Mouse (Mus musculus) urinary bladder, postnatal 25 days (tissue): ENCODE measurements around the gene Crlf1.

Experiments
- DNase-seq: peaks from one replicate; pipeline ENCODE4 v3.0.0; 2022; ENCODE audit warnings: low spot score

Crlf1 gene

DNA sequence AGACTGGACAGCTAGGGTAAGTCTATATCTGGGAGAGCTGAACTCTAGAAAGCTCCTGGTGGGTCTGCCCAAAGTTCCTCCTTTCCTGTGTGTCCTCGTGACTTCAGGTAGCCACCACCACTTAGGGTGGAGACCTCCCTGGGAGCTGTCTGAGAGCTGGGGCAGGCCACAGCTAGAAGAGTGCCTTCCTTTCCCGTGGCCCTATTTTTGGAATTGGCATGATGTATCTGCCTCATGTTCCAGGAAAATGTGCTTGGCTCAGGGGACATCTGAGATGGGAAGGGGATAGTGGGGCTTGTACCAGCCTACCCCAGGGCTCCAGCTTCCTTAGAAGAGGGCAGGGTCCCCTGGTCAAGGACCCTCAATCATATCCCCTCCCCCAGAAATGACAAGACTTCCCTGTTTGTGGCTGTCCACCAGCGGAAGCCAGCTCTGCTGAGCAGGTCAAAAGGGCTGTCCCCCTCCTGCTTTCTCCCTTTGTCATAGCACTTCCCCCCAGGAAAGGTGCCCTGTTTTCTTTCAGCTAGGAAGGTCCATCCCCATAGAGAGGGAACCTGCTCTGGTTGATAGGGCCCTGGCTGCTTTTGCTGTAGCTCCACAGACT, 58.7 kb downstream of the Crlf1 start:
- DNase-seq, result no peak

DNA sequence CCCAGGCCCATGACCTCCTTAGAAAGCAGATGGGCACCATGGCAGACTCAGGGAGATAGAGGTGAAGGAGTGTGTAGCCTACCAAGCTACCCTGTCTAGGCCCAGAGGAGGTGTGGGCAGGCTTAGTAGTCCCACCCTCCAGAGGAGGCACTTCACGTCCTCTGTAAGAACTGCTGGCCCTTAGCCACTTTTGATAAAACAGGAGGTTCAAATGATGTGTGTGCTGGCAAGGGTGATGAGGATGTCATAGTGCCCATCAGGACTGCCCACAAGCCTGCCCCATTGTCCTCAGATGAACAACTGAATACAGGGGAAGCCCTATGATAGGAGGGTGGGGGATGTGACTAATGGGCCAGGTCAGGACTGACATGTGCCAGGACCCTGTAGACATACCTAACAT, 59.9 kb downstream of the Crlf1 start:
- no peak for DNase-seq
